Mouse (Mus musculus): ENCODE data around the gene Adgrl2.

GRCm38 (mm10) chr3:148844182-148844581 is 146.2 kb downstream of the Adgrl2 start:
- no peak for TF ChIP-seq CTCF (IDR thresholded peaks at IDR 0.05; ENCODE audit: low read depth)
- TF ChIP-seq EP300 (IDR thresholded peaks at IDR 0.05; ENCODE audit: low read depth), result no peak
